Mouse (Mus musculus): Measurements from ENCODE around the gene Hdlbp.

DNA sequence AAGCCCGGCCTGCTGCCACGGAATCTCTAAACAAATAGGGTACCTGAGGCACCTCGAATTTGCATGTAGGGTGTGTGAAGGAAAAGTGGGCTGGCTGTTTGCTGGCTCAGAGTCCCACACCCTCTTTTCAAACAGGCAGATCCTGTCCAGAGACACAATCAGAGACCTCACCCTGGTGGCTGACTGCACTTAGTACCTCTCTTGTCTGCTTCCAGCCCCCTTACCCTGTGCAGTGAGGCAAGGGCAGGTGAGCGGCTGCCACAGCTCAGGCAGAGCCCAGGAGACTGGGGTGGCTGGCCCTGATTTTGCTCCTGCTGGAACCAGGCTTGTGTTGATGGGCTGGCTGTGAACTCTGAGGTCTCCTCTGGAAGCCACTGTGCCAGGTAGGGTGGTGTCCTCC, 105.0 kb downstream of the Hdlbp start, which contains the start of gene Ano7:
- no peak for TF ChIP-seq CTCF (IDR thresholded peaks at IDR 0.05; ENCODE audit: borderline replicate concordance, insufficient read depth, low read length)
- no peak for TF ChIP-seq POLR2A (IDR thresholded peaks at IDR 0.05; ENCODE audit: low read depth, low read length)

Measured in embryonic fibroblast, embryonic 13.5 days (primary cell).